Mouse (Mus musculus): ENCODE data around the gene Yeats2.

Yeats2 gene

GRCm38 (mm10) chr16:20191161-20191882 lies 50.5 kb downstream of the Yeats2 start:
- no peak for DNase-seq

DNA sequence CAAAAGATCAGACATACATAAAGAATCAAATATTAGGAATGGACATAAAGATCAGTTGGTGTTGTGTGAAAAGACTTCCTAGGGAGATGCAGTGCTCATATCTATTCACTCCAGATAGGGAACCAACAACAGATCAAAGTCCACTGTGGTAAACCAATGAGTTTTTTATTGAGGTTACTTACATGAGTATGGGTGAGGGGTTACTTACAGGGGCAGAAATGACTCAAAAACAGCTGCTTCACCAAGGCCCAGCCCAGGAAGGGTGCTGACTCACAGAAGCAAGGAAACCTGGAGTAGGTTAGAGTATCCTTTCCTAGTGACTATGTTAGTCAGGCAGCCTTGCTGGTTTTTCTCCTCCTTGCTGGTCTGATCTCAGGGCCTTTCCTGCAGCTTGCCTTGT lies 51.2 kb downstream of the Yeats2 start:
- DNase-seq = no peak

GRCm38 (mm10) chr16:20195546-20195945 lies 54.7 kb downstream of the Yeats2 start:
- peak; percentile 61 to 68 for DNase-seq

DNA sequence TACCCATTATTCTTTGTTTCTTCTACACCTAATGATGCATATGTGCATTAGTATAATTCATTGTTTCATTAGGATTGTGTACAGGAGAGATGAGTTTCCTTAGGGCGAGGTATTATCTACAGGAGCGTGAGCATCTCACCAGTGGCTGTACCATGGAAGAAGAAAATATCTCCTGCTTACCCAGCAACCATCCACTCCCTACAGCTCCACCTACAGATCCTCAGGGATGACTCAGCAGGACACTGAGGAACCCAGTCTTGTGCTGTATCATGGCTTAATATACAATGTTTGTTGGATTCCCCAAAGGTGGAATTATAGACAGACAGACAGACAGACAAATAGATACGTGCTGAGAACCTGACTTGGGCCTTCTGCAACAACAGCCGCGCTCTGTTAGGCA lies 56.1 kb downstream of the Yeats2 start:
- no peak for DNase-seq

DNA sequence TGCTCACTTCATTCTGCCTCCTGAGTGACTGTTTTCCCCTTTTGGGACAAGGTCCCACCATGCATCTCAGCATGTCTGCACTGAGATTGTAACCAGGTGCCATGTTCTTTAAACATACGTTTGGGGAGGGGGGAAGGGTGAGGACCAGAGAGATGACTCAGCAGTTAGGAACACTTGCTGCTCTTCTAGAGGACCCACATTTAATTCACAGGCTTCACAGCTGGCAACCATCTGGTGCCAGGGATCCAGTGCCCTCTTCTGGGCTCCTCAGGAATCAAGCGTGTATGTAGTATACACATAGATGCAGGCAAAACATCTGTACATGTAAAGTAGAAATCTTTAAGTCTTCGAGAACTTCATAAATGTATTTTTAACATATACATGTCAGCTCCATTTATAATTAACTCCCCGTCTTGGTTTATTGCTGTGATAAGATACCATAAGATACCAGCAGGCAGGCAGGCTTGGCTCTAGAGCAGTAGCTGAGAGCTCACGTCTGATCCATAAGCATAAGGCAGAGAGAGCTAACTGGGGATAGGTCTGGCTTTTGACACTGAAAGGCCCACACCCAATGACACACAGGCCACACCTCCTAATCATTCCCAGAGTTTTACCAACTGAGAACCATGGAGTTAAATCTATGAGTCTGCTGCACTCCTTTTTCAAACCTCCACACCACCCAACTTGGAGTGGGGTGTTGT lies 58.8 kb downstream of the Yeats2 start:
- DNase-seq = no peak

- peak; percentile 51 for DNase-seq
Observed at GRCm38 (mm10) chr16:20213591-20214226, 72.8 kb downstream of the Yeats2 start.

DNA sequence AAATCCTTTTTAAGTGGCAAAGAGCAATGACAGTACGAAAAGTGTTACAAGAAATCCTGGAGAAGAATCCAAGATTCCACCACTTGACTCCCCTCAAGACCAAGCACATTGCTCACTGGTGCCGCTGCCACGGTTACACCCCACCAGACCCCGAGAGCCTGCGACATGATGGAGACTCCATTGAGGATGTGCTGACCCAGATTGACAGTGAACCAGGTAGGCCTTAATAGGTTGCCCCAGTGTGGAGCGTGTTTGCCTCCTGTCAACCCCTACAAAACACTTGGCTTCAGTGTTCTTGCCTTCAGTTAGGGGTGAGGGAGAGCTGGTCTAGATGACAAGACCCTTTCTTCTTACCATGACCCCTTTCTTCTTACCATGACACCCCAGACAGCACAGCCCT lies 81.9 kb downstream of the Yeats2 start:
- no peak for DNase-seq

DNA sequence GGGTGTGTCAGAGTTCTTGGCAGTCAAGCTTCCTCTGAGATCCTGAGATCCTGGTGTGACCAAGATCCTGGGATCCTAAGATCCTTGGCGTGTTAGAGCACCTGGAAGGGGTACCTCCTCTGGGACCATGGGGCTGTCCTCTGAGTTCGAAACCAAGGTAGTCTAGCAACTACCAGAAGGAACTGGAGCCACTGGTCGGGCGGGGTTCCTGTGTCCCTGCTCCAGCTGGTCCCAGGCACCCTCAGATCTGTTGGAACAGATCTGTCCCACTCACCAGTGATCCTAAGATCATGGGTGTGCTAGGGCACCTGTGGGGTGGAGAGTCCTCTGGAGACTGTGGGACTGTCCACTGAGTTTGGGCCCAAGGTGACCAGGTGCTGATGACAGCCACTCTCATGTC lies 85.8 kb downstream of the Yeats2 start:
- DNase-seq = no peak

- no peak for DNase-seq
Observed at GRCm38 (mm10) chr16:20227504-20227903, 86.6 kb downstream of the Yeats2 start.

DNA sequence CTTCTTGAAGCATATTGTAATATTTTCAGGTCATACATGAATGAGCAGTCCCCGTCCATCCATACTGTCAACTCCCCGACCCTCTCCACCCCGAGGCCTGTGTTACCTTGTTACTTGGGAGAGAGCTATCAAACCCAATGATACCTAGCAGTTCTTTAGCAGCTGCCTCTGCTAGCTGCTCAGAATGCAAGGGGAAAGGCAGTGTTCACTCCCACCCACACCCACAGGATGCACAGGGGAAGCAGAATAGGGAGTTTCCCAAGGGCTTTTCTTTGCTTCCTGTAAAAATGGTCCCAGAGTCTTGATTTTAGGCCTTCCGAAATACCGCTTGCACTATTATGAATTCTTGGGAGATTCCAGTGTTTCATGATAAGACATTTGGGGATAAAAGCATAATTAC lies 87.3 kb downstream of the Yeats2 start:
- no peak for DNase-seq

- no peak for DNase-seq
Observed at GRCm38 (mm10) chr16:20234406-20234805, 93.5 kb downstream of the Yeats2 start.

DNA sequence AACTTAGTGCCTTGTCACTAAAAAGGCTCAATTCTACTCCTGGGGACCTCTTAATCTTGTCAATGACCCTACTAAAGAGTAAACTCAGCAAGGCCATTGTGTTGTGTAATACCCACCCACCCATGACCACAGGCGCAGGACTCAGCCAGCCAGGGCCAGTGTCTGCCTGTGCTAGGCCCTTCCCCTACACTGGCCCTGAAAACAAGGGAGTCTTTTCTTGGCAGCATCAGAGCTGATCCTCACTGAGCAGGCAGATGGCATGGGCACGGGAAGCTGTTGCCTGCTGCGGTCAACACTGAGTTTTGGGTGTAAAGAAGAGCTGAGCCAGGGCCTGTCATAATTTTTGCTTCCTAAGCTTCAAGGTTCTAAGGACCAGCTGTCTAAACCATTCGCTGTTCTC lies 96.6 kb downstream of the Yeats2 start:
- DNase-seq = no peak

- DNase-seq = no peak
Observed at GRCm38 (mm10) chr16:20238646-20239045, 97.8 kb downstream of the Yeats2 start.

- DNase-seq = peak; percentile 23 to 25
Observed at GRCm38 (mm10) chr16:20240468-20241414, 99.9 kb downstream of the Yeats2 start, which contains the start of gene Map6d1. Gene Map6d1 (minus strand): TSS chr16:20241358.

DNA sequence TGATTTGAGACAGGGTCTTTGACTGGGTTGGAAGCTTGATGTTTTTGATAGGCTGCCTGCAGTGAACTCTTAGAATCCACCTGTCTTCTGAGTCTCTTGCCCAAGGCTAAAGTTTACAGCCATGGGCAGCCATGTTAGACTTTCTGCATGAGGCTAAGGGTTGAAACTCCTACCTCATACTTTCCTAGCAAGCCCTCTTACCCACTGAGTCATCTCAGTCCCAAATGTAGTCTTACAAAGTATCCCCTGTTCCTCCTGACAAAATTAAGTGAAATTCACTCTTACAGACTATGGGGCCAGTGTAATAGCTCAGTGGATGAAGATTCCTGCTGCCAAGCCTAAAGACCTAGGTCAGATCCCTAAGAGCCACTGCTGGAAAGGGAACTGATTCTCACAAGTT lies 106.2 kb downstream of the Yeats2 start:
- DNase-seq = no peak

GRCm38 (mm10) chr16:20248442-20249174 lies 107.7 kb downstream of the Yeats2 start:
- no peak for DNase-seq

DNA sequence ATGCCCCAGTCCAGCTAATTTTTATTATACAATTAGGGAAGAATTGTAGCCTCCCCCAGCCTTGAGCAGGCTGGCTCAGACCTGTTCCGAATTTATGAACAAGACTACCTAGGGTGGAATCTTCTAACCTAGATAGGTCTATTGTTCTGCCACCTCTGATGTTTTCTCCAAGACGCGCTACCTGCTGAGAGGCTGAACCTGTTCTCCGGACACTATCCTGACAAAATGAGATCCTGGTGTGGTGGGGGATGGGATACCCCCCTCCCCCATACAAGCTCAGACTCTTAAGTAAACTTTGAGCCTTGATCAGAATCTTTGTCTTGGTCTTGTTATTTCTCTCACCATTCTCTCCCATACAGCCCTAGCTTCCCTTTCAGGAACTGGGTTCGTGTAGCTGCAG lies 117.1 kb downstream of the Yeats2 start:
- DNase-seq = no peak

- no peak for DNase-seq
Observed at GRCm38 (mm10) chr16:20265089-20265488, 124.2 kb downstream of the Yeats2 start.

GRCm38 (mm10) chr16:20271339-20271738 lies 130.5 kb downstream of the Yeats2 start:
- no peak for DNase-seq

GRCm38 (mm10) chr16:20272994-20273393 lies 132.1 kb downstream of the Yeats2 start:
- no peak for DNase-seq

- no peak for DNase-seq
Observed at GRCm38 (mm10) chr16:20279395-20279794, 138.5 kb downstream of the Yeats2 start.

GRCm38 (mm10) chr16:20280238-20280637 lies 139.4 kb downstream of the Yeats2 start:
- DNase-seq = no peak

All from B cell, adult 2 months (primary cell).